Mouse (Mus musculus) intestine, embryonic 15.5 days (tissue): ENCODE results near the gene Ppm1l. TPM values are rescaled to one million over a fixed set of nuclear protein-coding genes. Genes with fewer than 3 reads are reported as not detected.
A peak's percentile ranks its signal among the peaks of the same experiment; 100 is the strongest.

Source experiments
- ATAC-seq: fragments of 200-750 bp; cut with Nextera tagmentation; 2 replicates; pipeline ENCODE4 v1.8.0; 2017; ENCODE audit warnings: moderate TSS enrichment, moderate library complexity
- H3K27ac ChIP-seq: fragments of 300-500 bp; sonication (generic); 2 replicates; pipeline ENCODE4 v1.5.1; 2015; ENCODE audit warnings: mild to moderate bottlenecking, inconsistent platforms
- H3K27me3 ChIP-seq: fragments of 300-500 bp; sonication (generic); replicated peaks from 2 replicates; pipeline ENCODE4 v1.6.1; 2015; ENCODE audit warnings: inconsistent platforms
- H3K36me3 ChIP-seq: fragments of 300-500 bp; sonication (generic); 2 replicates; pipeline ENCODE4 v1.6.1; 2015; ENCODE audit warnings: inconsistent platforms
- H3K4me1 ChIP-seq: fragments of 300-500 bp; sonication (generic); replicated peaks from 2 replicates; pipeline ENCODE4 v1.6.1; 2015; ENCODE audit warnings: inconsistent platforms
- H3K4me2 ChIP-seq: fragments of 300-500 bp; sonication (generic); replicated peaks from 2 replicates; pipeline ENCODE4 v1.6.1; 2015; ENCODE audit warnings: mild to moderate bottlenecking, inconsistent platforms
- H3K4me3 ChIP-seq: fragments of 300-500 bp; sonication (generic); replicated peaks from 2 replicates; pipeline ENCODE4 v1.5.1; 2015; ENCODE audit warnings: inconsistent platforms
- H3K9ac ChIP-seq: fragments of 300-500 bp; sonication (generic); 2 replicates; pipeline ENCODE4 v1.6.1; 2015; ENCODE audit warnings: inconsistent platforms
- H3K9me3 ChIP-seq: fragments of 300-500 bp; sonication (generic); 2 replicates; pipeline ENCODE4 v1.6.1; 2016; ENCODE audit warnings: inconsistent platforms
- WGBS: fragments of 180-500 bp; shearing (Covaris S2); methylation state at CpG from one replicate; pipeline ENCODE4 v1.1.7; 2015; 5-methylcytosine and 5-hydroxymethylcytosine counted together
- polyA plus RNA-seq: library from polyadenylated mRNA; unstranded; fragments of >200 nt; fragmentation: Nextera tagmentation; extraction: Ambion mirVana; gene quantifications from 2 replicates; pipeline ENCODE4 v1.2.1, GENCODE M21; 2015

Ppm1l gene
- polyA plus RNA-seq, 1 experiment from 2014 or later = 5.8 TPM

DNA sequence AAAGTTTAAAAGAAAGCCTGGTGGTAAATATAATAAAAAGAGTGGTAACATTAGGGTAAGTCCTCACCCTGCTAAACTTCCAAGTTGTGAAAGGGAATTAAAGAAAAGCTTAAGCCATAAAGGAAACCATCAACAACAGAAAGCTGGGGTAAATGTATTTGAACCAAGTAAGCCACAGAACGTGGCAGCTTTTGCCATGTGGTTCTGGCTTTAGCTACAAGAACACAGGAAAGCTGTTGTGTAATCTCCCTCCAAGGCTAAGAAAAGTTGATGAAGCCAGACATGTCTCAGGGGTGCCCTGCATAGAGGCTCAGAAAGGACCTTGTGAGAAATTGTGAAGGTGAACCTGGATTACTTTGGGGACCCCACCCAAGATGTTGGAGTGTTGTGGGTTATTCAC lies 16.5 kb upstream of the Ppm1l start:
- Histone ChIP-seq H3K4me3 (no peak overlapping the region), H3K9ac (no peak overlapping the region), H3K9me3 (no peaks in the 10 kb centered on the region), H3K4me1 (no peaks in the 10 kb centered on the region), H3K4me2 (no peak overlapping the region), H3K27me3 (no peaks in the 10 kb centered on the region), H3K27ac (no peak overlapping the region), H3K36me3 (no peaks in the 10 kb centered on the region)
- no peak for ATAC-seq
- WGBS = 80% methylated on average over 1 of the region's 1 CpGs

DNA sequence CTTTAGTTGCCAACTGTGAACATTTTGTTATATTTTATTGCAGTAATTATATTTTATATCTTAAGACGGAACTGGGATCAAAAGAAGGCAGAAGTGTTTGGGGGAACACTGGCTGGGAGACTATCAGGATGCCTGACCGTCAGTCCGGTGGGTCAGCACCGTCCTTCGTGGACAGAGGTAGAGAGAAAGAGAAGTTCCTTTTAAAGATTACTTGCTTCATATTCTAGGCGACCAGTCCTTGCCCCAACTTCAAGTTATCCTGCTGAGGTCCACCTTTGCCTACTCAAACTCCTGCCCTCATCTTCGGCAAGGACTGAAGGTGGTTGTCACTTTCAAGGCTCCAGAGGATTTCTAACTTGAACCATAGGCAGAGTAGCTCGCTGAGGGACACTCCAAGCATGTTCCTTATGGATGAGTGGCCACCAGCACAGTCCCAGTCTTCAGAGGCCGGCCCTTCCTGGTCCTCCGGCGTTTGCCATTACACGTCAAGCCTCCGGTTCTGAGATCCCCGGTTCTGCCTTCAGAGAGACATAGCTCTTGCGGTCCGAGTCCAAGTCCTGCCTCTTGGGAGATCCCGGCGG lies 761 bp upstream of the Ppm1l start:
- Histone ChIP-seq H3K27me3 (no peaks in the 10 kb centered on the region), H3K9ac (peak overlapping the region; percentile 68), H3K4me1 (peaks cover 16% of the 10 kb centered on the region), H3K9me3 (no peaks in the 10 kb centered on the region), H3K36me3 (no peaks in the 10 kb centered on the region), H3K4me2 (peak overlapping the region; percentile 95), H3K4me3 (peak overlapping the region; percentile 67), H3K27ac (peak overlapping the region; percentile 79)
- ATAC-seq = peak; percentile 63
- 1% methylated on average over 18 of the region's 18 CpGs for WGBS

GRCm38 (mm10) chr3:69317251-69318125 lies 827 bp downstream of the Ppm1l start:
- no peaks in the 10 kb centered on the region for H3K27me3 ChIP-seq
- ATAC-seq = peak; percentile 45
- H3K9me3 ChIP-seq = no peaks in the 10 kb centered on the region
- H3K4me3 ChIP-seq = peak overlapping the region; percentile 67
- no peaks in the 10 kb centered on the region for H3K36me3 ChIP-seq
- H3K4me2 ChIP-seq = peak overlapping the region; percentile 95
- H3K9ac ChIP-seq = peak overlapping the region; percentile 81
- WGBS = under 1% methylated on average over 65 of the region's 73 CpGs
- 0 out of 2 replicates have a peak overlapping the region, but pooled peaks have one; percentile 51 for H3K27ac ChIP-seq
- peaks cover 16% of the 10 kb centered on the region for H3K4me1 ChIP-seq

GRCm38 (mm10) chr3:69318131-69318951 lies 1.7 kb downstream of the Ppm1l start:
- peak overlapping the region; percentile 67 for H3K4me3 ChIP-seq
- no peak for ATAC-seq
- peak overlapping the region; percentile 95 for H3K4me2 ChIP-seq
- peaks cover 16% of the 10 kb centered on the region for H3K4me1 ChIP-seq
- peak overlapping the region; percentile 81 for H3K9ac ChIP-seq
- no peaks in the 10 kb centered on the region for H3K27me3 ChIP-seq
- no peak overlapping the region for H3K27ac ChIP-seq
- 5% methylated on average over 25 of the region's 25 CpGs for WGBS
- no peaks in the 10 kb centered on the region for H3K9me3 ChIP-seq
- H3K36me3 ChIP-seq = no peaks in the 10 kb centered on the region

DNA sequence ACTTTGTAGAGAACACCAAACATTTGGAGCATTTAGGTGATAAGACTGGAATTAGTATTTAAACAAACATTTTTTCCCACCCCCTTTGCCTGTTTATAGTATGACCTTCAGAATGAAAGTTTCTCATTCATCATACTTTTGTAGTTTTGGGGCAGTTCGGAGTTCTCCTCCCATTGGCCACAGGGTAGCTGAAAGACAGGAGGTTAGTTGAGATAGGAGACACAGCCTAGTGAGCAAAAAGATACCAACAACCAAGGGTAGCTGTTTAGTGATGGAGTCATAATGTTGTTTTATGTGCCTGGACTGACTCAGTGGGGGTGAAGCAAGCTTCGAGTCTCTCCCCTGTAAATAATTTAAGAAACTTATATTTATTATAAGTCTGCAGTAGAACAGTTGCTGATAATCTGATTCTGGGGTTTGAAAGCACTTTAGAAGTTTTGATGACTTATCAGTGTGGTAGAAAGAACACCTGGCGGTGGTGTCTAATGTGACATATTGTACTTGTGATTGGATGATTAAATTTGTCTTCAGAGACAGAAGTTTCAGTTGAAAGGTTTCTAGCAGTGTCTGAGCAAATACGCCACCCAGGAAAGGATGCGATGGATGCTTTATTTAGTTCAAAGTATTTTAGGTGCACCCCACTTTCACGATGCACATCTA lies 2.5 kb downstream of the Ppm1l start:
- 59% methylated on average over 6 of the region's 6 CpGs for WGBS
- H3K9me3 ChIP-seq = no peaks in the 10 kb centered on the region
- H3K4me1 ChIP-seq = peaks cover 16% of the 10 kb centered on the region
- no peak for ATAC-seq
- H3K36me3 ChIP-seq = no peaks in the 10 kb centered on the region
- no peaks in the 10 kb centered on the region for H3K27me3 ChIP-seq
- peak overlapping the region; percentile 95 for H3K4me2 ChIP-seq
- no peak overlapping the region for H3K27ac ChIP-seq
- no peak overlapping the region for H3K9ac ChIP-seq
- peak overlapping the region; percentile 67; the same call in 1 of the 2 replicates for H3K4me3 ChIP-seq

- no peak overlapping the region for H3K9ac ChIP-seq
- no peak for ATAC-seq
- WGBS = 71% methylated on average over 3 of the region's 3 CpGs
Measured at GRCm38 (mm10) chr3:69323982-69324381, 7.3 kb downstream of the Ppm1l start.

DNA sequence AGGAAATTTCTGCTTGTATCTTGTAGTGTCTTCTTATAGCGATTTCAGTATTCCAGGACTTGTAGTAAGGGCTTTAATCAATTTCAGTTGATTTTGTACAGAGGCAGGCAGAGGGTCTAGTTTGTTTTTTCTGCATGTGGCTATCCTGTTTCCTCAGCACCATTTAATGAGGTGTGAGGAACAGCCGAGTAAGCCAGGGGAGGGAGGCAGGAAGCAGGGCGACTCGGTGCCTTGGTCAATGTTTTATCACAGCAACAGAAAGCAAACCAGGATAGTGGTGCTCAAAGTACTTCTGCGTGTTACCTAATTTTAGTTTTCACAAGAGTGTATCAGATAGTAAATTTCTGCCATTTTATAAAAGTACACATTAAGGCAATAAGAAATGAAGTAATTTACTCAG lies 13.2 kb downstream of the Ppm1l start:
- 48% methylated on average over 5 of the region's 5 CpGs for WGBS
- no peak overlapping the region for H3K4me3 ChIP-seq
- H3K9me3 ChIP-seq = no peaks in the 10 kb centered on the region
- ATAC-seq = no peak
- H3K27me3 ChIP-seq = no peaks in the 10 kb centered on the region
- H3K4me1 ChIP-seq = no peaks in the 10 kb centered on the region
- H3K27ac ChIP-seq = no peak overlapping the region
- H3K4me2 ChIP-seq = no peak overlapping the region
- no peaks in the 10 kb centered on the region for H3K36me3 ChIP-seq
- no peak overlapping the region for H3K9ac ChIP-seq

More at GRCm38 (mm10) chr3:69323982-69324381, 7.3 kb downstream of the Ppm1l start:
- H3K27ac ChIP-seq = no peak overlapping the region
- no peak overlapping the region for H3K4me2 ChIP-seq
- no peak overlapping the region for H3K4me3 ChIP-seq
- H3K9me3 ChIP-seq = no peaks in the 10 kb centered on the region
- no peaks in the 10 kb centered on the region for H3K36me3 ChIP-seq
- H3K4me1 ChIP-seq = no peaks in the 10 kb centered on the region
- H3K27me3 ChIP-seq = no peaks in the 10 kb centered on the region

DNA sequence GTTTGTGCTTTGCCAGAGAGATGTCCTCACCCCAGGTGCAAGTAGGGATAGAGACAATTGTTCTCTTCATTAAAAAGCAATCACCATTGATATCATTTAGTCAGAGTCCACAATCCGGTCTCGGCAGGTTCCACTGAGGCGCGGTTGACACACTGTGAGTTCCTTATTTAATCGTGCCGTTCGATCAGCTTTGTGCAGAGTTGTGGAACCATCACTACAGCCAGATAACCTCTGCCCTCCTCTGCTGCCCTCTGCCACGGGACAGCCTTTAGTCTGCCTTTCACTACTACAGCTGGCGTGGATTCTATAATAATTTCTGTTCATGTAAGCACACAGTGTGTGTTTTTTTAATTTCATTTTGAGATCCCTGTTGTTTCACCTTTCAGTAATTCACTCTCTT lies 17.2 kb downstream of the Ppm1l start:
- Histone ChIP-seq H3K36me3 (no peaks in the 10 kb centered on the region), H3K4me2 (no peak overlapping the region), H3K27me3 (no peaks in the 10 kb centered on the region), H3K27ac (no peak overlapping the region), H3K9me3 (no peaks in the 10 kb centered on the region), H3K4me1 (no peaks in the 10 kb centered on the region), H3K4me3 (no peak overlapping the region), H3K9ac (no peak overlapping the region)
- ATAC-seq = no peak
- whole genome bisulfite sequencing = 64% methylated on average over 9 of the region's 9 CpGs

GRCm38 (mm10) chr3:69340486-69340885 lies 23.8 kb downstream of the Ppm1l start:
- Histone ChIP-seq H3K9me3 (no peaks in the 10 kb centered on the region), H3K4me3 (no peak overlapping the region), H3K4me2 (no peak overlapping the region), H3K4me1 (no peaks in the 10 kb centered on the region), H3K27me3 (no peaks in the 10 kb centered on the region), H3K9ac (no peak overlapping the region), H3K27ac (no peak overlapping the region), H3K36me3 (no peaks in the 10 kb centered on the region)
- ATAC-seq = no peak
- WGBS = 40% methylated on average over 1 of the region's 1 CpGs

GRCm38 (mm10) chr3:69340971-69341370 lies 24.3 kb downstream of the Ppm1l start:
- Histone ChIP-seq H3K27me3 (no peaks in the 10 kb centered on the region), H3K4me3 (no peak overlapping the region), H3K4me2 (no peak overlapping the region), H3K27ac (no peak overlapping the region), H3K9ac (no peak overlapping the region), H3K4me1 (no peaks in the 10 kb centered on the region), H3K36me3 (no peaks in the 10 kb centered on the region), H3K9me3 (no peaks in the 10 kb centered on the region)
- ATAC-seq = no peak

DNA sequence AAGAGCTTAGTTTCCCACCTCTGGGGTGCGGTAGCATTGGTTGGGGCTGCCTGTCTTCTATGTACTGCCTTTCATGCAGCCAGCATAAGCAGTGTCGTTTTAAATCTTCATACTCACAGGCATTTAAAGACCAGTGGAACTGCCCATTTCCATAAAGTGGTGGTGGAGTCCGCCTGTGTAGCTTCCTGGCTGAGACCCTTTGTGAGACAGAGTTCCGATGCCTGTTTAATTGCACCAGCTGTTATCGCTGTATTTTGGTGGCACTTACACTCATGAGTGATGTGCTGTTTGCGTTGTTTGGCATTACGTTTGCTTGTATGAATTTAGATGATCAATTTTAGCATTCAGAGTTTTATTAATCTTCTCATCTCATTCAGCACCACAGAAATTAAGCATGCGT lies 24.9 kb downstream of the Ppm1l start:
- Histone ChIP-seq H3K9me3 (no peaks in the 10 kb centered on the region), H3K4me2 (no peak overlapping the region), H3K27me3 (no peaks in the 10 kb centered on the region), H3K4me1 (no peaks in the 10 kb centered on the region), H3K9ac (no peak overlapping the region), H3K36me3 (no peaks in the 10 kb centered on the region), H3K27ac (no peak overlapping the region), H3K4me3 (no peak overlapping the region)
- ATAC-seq = no peak
- WGBS = 74% methylated on average over 8 of the region's 8 CpGs
